Mouse (Mus musculus) hindbrain, embryonic 16.5 days (tissue): ENCODE results near the gene Flot2. TPM values are rescaled to one million over a fixed set of nuclear protein-coding genes. Genes with fewer than 3 reads are reported as not detected.
"Not testable (repeated sequence)": the region's sequence is repeated elsewhere in the genome, so short reads cannot be mapped to it uniquely, and the experiment has no call there.

Experiments
- ATAC-seq: fragments of 200-750 bp; cut with Nextera tagmentation; 2 replicates; pipeline ENCODE4 v1.8.0; 2017; ENCODE audit warnings: moderate TSS enrichment, moderate library complexity
- H3K27ac ChIP-seq: fragments of 300-500 bp; sonication (generic); 2 replicates; pipeline ENCODE4 v1.5.1; 2014; ENCODE audit warnings: low read depth, mild to moderate bottlenecking, control low read depth, low read length, moderate library complexity
- H3K27me3 ChIP-seq: fragments of 300-500 bp; sonication (generic); replicated peaks from 2 replicates; pipeline ENCODE4 v1.6.1; 2014; ENCODE audit warnings: low read length; ENCODE audit not compliant: control insufficient read depth, insufficient read depth
- H3K36me3 ChIP-seq: fragments of 300-500 bp; sonication (generic); 2 replicates; pipeline ENCODE4 v1.6.1; 2014; ENCODE audit warnings: mild to moderate bottlenecking, low read length, moderate library complexity, mixed read lengths; ENCODE audit not compliant: control insufficient read depth, insufficient read depth
- H3K4me1 ChIP-seq: fragments of 300-500 bp; sonication (generic); 2 replicates; pipeline ENCODE4 v1.6.1; 2014; ENCODE audit warnings: low read depth, low read length; ENCODE audit not compliant: control insufficient read depth, insufficient read depth
- H3K4me2 ChIP-seq: fragments of 300-500 bp; sonication (generic); 2 replicates; pipeline ENCODE4 v1.6.1; 2014; ENCODE audit warnings: mild to moderate bottlenecking, low read length, control low read depth, moderate library complexity
- H3K4me3 ChIP-seq: fragments of 300-500 bp; sonication (generic); 2 replicates; pipeline ENCODE4 v1.5.1; 2014; ENCODE audit warnings: mild to moderate bottlenecking, low read length, control low read depth, moderate library complexity
- H3K9ac ChIP-seq: fragments of 300-500 bp; sonication (generic); 2 replicates; pipeline ENCODE4 v1.6.1; 2014; ENCODE audit warnings: low read depth, mild to moderate bottlenecking, control low read depth, low read length, moderate library complexity
- H3K9me3 ChIP-seq: fragments of 300-500 bp; sonication (generic); 2 replicates; pipeline ENCODE4 v1.6.1; 2014; ENCODE audit warnings: mild to moderate bottlenecking, low read length, moderate library complexity; ENCODE audit not compliant: control insufficient read depth
- WGBS: fragments of 180-500 bp; shearing (Covaris S2); extraction: QIAGEN DNeasy Blood & Tissue Kit; methylation state at CpG from one replicate; pipeline ENCODE4 v1.1.7; 2014; 5-methylcytosine and 5-hydroxymethylcytosine counted together
- polyA plus RNA-seq: library from polyadenylated mRNA; unstranded; fragments of >200 nt; fragmentation: Nextera tagmentation; extraction: Ambion mirVana; gene quantifications from 2 replicates; pipeline ENCODE4 v1.2.1, GENCODE M21; 2015

Gene Flot2
- polyA plus RNA-seq, 1 experiment from 2014 or later: 126 TPM

GRCm38 (mm10) chr11:78031947-78032808 is 5.6 kb upstream of the Flot2 start, which contains the start of gene Dhrs13:
TSS of gene Dhrs13 (plus strand) at chr11:78032280.
- no peaks in the 10 kb centered on the region for H3K27me3 ChIP-seq
- H3K9me3 ChIP-seq: no peaks in the 10 kb centered on the region
- H3K36me3 ChIP-seq: peaks cover 18% of the 10 kb centered on the region
- H3K4me2 ChIP-seq: peak within 1 kb of the TSS; percentile 79
- peak; percentile 92 for ATAC-seq
- peak within 1 kb of the TSS; percentile 93 for H3K9ac ChIP-seq
- H3K27ac ChIP-seq: peak within 1 kb of the TSS; percentile 95
- peaks cover 21% of the 10 kb centered on the region for H3K4me1 ChIP-seq
- whole genome bisulfite sequencing: under 1% methylated on average over 96 of the region's 96 CpGs
- peak within 1 kb of the TSS; percentile 77 for H3K4me3 ChIP-seq

- peak overlapping the region; percentile 93 for H3K9ac ChIP-seq
- peak overlapping the region; percentile 95 for H3K27ac ChIP-seq
- 4% methylated on average over 5 of the region's 5 CpGs for WGBS
- no peak for ATAC-seq
- H3K4me3 ChIP-seq: peak overlapping the region; percentile 77
- peaks cover 13% of the 10 kb centered on the region for H3K36me3 ChIP-seq
- no peaks in the 10 kb centered on the region for H3K27me3 ChIP-seq
- H3K9me3 ChIP-seq: no peaks in the 10 kb centered on the region
- peaks cover 27% of the 10 kb centered on the region for H3K4me1 ChIP-seq
- H3K4me2 ChIP-seq: peak overlapping the region; percentile 79
Observed at GRCm38 (mm10) chr11:78032809-78033195, 4.9 kb upstream of the Flot2 start.

- Histone ChIP-seq H3K9ac (no peak overlapping the region), H3K4me3 (no peak overlapping the region), H3K4me1 (peaks cover 33% of the 10 kb centered on the region), H3K36me3 (peaks cover 9% of the 10 kb centered on the region), H3K4me2 (no peak overlapping the region), H3K27ac (no peak overlapping the region), H3K9me3 (no peaks in the 10 kb centered on the region), H3K27me3 (no peaks in the 10 kb centered on the region)
- 95% methylated on average over 23 of the region's 23 CpGs for WGBS
- no peak for ATAC-seq
Observed at GRCm38 (mm10) chr11:78033931-78034617, 3.7 kb upstream of the Flot2 start.

- Histone ChIP-seq H3K36me3 (peaks cover 7% of the 10 kb centered on the region; the same call in 1 of the 2 replicates), H3K4me3 (no peak overlapping the region), H3K27ac (no peak overlapping the region), H3K27me3 (no peaks in the 10 kb centered on the region), H3K4me1 (peaks cover 33% of the 10 kb centered on the region), H3K4me2 (no peak overlapping the region), H3K9me3 (no peaks in the 10 kb centered on the region), H3K9ac (no peak overlapping the region)
- no peak for ATAC-seq
- whole genome bisulfite sequencing: 79% methylated on average over 10 of the region's 10 CpGs
Observed at GRCm38 (mm10) chr11:78036791-78037190, 940 bp upstream of the Flot2 start.

DNA sequence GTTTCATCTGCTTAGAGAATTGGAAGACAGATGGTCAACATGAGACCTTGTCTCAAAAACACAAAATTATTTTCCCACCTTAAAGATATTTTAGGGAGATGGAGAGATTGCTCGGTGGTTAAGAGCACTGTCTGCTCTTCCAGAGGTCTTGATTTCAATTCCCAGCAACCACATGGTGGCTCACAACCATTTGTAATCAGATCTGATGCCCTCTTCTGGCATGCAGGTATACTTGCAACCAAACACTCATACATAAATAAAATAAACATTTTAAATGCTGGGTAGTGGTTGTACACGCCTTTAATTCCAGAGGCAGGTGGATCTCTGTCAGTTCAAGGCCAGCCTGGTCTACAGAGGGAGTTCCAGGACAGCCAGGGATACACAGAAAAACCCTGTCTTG is 3.1 kb downstream of the Flot2 start:
- Histone ChIP-seq H3K9ac (no peak overlapping the region), H3K27ac (no peak overlapping the region), H3K27me3 (no peaks in the 10 kb centered on the region), H3K4me3 (no peak overlapping the region), H3K9me3 (no peaks in the 10 kb centered on the region), H3K4me1 (peaks cover 17% of the 10 kb centered on the region), H3K4me2 (no peak overlapping the region), H3K36me3 (0 out of 2 replicates have a peak, but pooled peaks cover 2% of the 10 kb centered on the region)
- WGBS: 72% methylated on average over 2 of the region's 2 CpGs
- no peak for ATAC-seq

DNA sequence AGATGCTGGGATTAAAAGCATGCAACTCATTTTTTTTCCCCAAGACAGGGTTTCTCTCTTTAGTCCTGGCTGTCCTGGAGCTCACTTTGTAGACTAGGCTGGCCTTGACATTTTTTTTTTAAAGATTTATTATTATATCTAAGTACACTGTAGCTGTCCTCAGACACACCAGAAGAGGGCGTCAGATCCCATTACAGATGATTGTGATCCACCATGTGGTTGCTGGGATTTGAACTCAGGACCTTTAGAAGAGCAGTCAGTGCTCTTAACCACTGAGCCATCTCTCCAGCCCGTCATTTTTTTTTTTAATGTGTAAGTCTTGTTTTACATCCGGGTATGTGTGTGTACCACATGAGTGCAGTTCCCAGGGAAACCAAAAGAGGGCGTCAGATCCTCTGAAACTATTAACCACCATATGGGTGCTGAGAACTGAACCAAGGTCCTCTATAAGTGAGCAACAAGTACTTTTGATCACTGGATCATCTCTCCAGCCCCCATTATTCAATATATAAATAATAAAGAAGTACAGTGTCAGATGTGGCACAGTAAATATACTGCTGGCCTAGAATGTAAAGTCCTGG is 4.6 kb downstream of the Flot2 start:
- H3K4me3 ChIP-seq, H3K36me3 ChIP-seq, H3K27ac ChIP-seq, H3K4me2 ChIP-seq, ATAC-seq, H3K9ac ChIP-seq, H3K9me3 ChIP-seq, H3K27me3 ChIP-seq: not testable (repeated sequence)
- H3K4me1 ChIP-seq: peaks cover 15% of the 10 kb centered on the region
- WGBS: 94% methylated on average over 4 of the region's 4 CpGs

- H3K4me3 ChIP-seq: no peak overlapping the region
- no peaks in the 10 kb centered on the region for H3K9me3 ChIP-seq
- 0 out of 2 replicates have a peak, but pooled peaks cover 2% of the 10 kb centered on the region for H3K36me3 ChIP-seq
- peak overlapping the region; percentile 12; the same call in 1 of the 2 replicates for H3K27ac ChIP-seq
- ATAC-seq: peak; percentile 73
- 61% methylated on average over 5 of the region's 5 CpGs for WGBS
- no peak overlapping the region for H3K9ac ChIP-seq
- no peaks in the 10 kb centered on the region; the same call in 1 of the 2 replicates for H3K4me1 ChIP-seq
- no peaks in the 10 kb centered on the region for H3K27me3 ChIP-seq
- H3K4me2 ChIP-seq: no peak overlapping the region
Observed at GRCm38 (mm10) chr11:78044758-78045251, 7.1 kb downstream of the Flot2 start.

GRCm38 (mm10) chr11:78048637-78049036 is 10.9 kb downstream of the Flot2 start:
- not testable (repeated sequence) for H3K4me1 ChIP-seq, H3K9ac ChIP-seq, H3K36me3 ChIP-seq, H3K27ac ChIP-seq, ATAC-seq, H3K4me3 ChIP-seq, H3K4me2 ChIP-seq, H3K27me3 ChIP-seq, H3K9me3 ChIP-seq
- WGBS: 100% methylated on average over 2 of the region's 4 CpGs

GRCm38 (mm10) chr11:78053078-78053477 is 15.3 kb downstream of the Flot2 start:
- Histone ChIP-seq H3K36me3 (peaks cover 38% of the 10 kb centered on the region), H3K9me3 (no peaks in the 10 kb centered on the region), H3K4me1 (no peaks in the 10 kb centered on the region), H3K27me3 (no peaks in the 10 kb centered on the region), H3K27ac (no peak overlapping the region), H3K9ac (no peak overlapping the region), H3K4me2 (no peak overlapping the region), H3K4me3 (no peak overlapping the region)
- no peak for ATAC-seq
- 98% methylated on average over 8 of the region's 8 CpGs for WGBS
